Mouse (Mus musculus) lung, embryonic 14.5 days (tissue): ENCODE results near the gene Gm5089. TPM values are rescaled to one million over a fixed set of nuclear protein-coding genes. Genes with fewer than 3 reads are reported as not detected.

ENCODE experiments used
- ATAC-seq: fragments of 200-750 bp; cut with Nextera tagmentation; 2 replicates; pipeline ENCODE4 v1.8.0; 2017; ENCODE audit warnings: mild to moderate bottlenecking, moderate TSS enrichment, moderate library complexity; ENCODE audit not compliant: insufficient read depth
- DNase-seq: peaks from one replicate; pipeline ENCODE4 v3.0.0-alpha.2; 2015
- H3K27ac ChIP-seq: fragments of 300-500 bp; sonication (generic); 2 replicates; pipeline ENCODE4 v1.5.1; 2014; ENCODE audit warnings: low read depth, mild to moderate bottlenecking, moderate library complexity
- H3K27me3 ChIP-seq: fragments of 300-500 bp; sonication (generic); 2 replicates; pipeline ENCODE4 v1.6.1; 2014; ENCODE audit warnings: low read length, control low read depth; ENCODE audit not compliant: insufficient read depth
- H3K36me3 ChIP-seq: fragments of 300-500 bp; sonication (generic); 2 replicates; pipeline ENCODE4 v1.6.1; 2014; ENCODE audit warnings: control low read depth; ENCODE audit not compliant: insufficient read depth
- H3K4me1 ChIP-seq: fragments of 300-500 bp; sonication (generic); 2 replicates; pipeline ENCODE4 v1.6.1; 2014; ENCODE audit warnings: antibody characterized with exemption, control low read depth; ENCODE audit not compliant: insufficient read depth
- H3K4me2 ChIP-seq: fragments of 300-500 bp; sonication (generic); 2 replicates; pipeline ENCODE4 v1.6.1; 2014; ENCODE audit warnings: mild to moderate bottlenecking
- H3K4me3 ChIP-seq: fragments of 300-500 bp; sonication (generic); 2 replicates; pipeline ENCODE4 v1.5.1; 2014; ENCODE audit warnings: low read depth, low read length
- H3K9ac ChIP-seq: fragments of 300-500 bp; sonication (generic); 2 replicates; pipeline ENCODE4 v1.6.1; 2014
- H3K9me3 ChIP-seq: fragments of 300-500 bp; sonication (generic); 2 replicates; pipeline ENCODE4 v1.6.1; 2016; ENCODE audit warnings: low read depth, low read length, control low read depth
- CTCF ChIP-seq: IDR thresholded peaks from 2 replicates; pipeline ENCODE4 v1.5.1; 2016; ENCODE audit warnings: antibody characterized with exemption, low read depth
- WGBS: fragments of 180-500 bp; shearing (Covaris S2); extraction: QIAGEN DNeasy Blood & Tissue Kit; methylation state at CpG from one replicate; pipeline ENCODE4 v1.1.7; 2014; 5-methylcytosine and 5-hydroxymethylcytosine counted together
- polyA plus RNA-seq: library from polyadenylated mRNA; unstranded; fragments of >200 nt; fragmentation: Nextera tagmentation; extraction: Ambion mirVana; gene quantifications from 2 replicates; pipeline ENCODE4 v1.2.1, GENCODE M21; 2014

Gene Gm5089
- polyA plus RNA-seq, 1 experiment from 2014 or later: not detected

DNA sequence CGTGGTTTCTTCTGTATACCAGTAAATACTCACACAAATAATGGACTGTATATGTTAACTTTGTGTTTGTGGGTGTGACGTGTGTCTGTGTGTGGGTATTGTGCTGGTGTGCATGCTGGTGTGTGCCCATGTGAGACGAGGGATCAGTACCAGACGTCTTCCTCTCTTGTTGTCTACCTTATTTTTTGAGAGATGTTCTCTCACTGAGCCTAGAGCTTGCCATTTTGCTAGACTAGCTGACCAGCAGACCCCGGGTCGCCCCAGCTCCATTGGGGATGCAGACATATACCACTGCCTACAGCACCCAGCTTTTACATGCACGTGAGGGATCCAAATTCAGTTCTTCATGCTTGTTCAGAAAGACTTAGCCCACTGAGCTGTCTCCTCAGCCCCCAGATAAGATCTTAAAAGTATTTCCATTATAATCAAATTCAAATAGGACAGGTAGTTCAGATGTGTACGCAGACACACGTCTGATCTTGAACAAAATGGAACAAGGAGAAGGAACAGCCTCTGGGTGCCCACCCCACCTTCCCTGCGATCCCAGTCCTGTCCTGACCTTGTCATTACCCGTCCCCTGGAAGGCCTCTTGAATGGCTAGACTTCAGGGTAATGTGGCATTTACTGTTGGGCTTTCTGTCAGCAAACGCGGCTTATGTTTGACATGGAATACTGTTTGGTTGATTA lies 61.1 kb downstream of the Gm5089 start:
- no peaks in the 10 kb centered on the region for H3K36me3 ChIP-seq
- no peaks in the 10 kb centered on the region for H3K9me3 ChIP-seq
- no peak overlapping the region for H3K27ac ChIP-seq
- TF ChIP-seq CTCF: no peak
- H3K4me2 ChIP-seq: no peak overlapping the region
- H3K4me1 ChIP-seq: no peaks in the 10 kb centered on the region
- H3K4me3 ChIP-seq: no peak overlapping the region
- no peak overlapping the region for H3K9ac ChIP-seq
- H3K27me3 ChIP-seq: no peaks in the 10 kb centered on the region
- ATAC-seq (no peak), DNase-seq (no peak)
- WGBS: 82% methylated on average over 13 of the region's 13 CpGs

DNA sequence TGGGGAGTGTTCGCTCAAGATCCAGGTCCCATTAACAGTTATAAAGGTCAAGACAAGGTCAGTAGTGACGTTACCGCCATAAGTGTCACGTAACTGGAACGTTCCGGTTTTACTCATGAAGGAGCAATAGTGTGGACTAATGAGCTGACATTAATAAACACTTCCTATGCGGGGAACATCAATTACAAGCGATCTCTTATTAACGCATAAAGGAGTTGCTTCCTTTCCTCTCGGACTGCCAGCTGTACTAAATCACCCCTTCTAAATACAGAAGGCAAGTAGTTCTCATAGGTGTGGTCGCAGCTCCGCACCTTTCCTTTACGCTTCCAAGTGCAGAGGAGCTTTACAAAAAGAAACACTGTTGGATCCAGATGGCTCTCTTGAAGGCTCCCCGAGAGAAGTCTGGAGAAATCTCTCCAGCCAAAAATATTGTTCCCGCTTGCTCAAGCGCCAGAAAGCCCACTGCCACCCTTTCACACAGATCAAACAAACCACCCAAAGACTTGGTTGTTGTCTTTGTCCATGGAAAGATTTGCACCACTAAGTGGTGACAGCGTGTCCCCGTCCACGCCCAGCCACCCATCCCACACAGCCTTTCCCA lies 62.4 kb downstream of the Gm5089 start:
- peaks cover 5% of the 10 kb centered on the region; the same call in 1 of the 2 replicates for H3K27me3 ChIP-seq
- TF ChIP-seq CTCF: no peak

DNA sequence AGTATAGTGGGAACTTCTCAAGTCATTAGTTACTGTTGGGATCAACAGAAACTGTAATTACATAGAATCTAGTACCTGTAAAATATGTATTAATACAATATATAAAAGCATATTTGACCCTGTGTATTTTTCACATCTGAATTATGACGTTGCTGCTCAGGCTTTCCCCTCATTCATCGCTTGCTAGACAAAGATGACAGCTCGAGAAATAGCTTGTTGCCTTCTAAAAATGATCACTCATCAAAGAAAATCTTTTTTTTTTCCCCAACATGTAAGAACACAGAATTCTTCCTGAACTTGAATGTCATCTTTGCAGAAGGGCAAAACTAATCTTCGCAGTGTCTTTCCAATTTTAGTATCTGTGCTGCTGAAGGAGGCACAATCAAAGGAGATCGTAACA lies 63.1 kb downstream of the Gm5089 start:
- Histone ChIP-seq H3K4me3 (no peak overlapping the region), H3K27me3 (peaks cover 5% of the 10 kb centered on the region; the same call in 1 of the 2 replicates), H3K27ac (no peak overlapping the region), H3K9ac (no peak overlapping the region), H3K9me3 (no peaks in the 10 kb centered on the region), H3K4me1 (no peaks in the 10 kb centered on the region), H3K4me2 (no peak overlapping the region), H3K36me3 (no peaks in the 10 kb centered on the region)
- ATAC-seq (no peak), DNase-seq (no peak)
- WGBS: 70% methylated on average over 5 of the region's 5 CpGs
- no peak for TF ChIP-seq CTCF

More for the DNA sequence above, 62.4 kb downstream of the Gm5089 start:
- Histone ChIP-seq H3K4me1 (no peaks in the 10 kb centered on the region), H3K9ac (no peak overlapping the region), H3K4me3 (no peak overlapping the region), H3K4me2 (no peak overlapping the region), H3K36me3 (no peaks in the 10 kb centered on the region), H3K9me3 (no peaks in the 10 kb centered on the region), H3K27ac (no peak overlapping the region)
- 49% methylated on average over 19 of the region's 19 CpGs for WGBS
- no peak for DNase-seq
- no peak for ATAC-seq

DNA sequence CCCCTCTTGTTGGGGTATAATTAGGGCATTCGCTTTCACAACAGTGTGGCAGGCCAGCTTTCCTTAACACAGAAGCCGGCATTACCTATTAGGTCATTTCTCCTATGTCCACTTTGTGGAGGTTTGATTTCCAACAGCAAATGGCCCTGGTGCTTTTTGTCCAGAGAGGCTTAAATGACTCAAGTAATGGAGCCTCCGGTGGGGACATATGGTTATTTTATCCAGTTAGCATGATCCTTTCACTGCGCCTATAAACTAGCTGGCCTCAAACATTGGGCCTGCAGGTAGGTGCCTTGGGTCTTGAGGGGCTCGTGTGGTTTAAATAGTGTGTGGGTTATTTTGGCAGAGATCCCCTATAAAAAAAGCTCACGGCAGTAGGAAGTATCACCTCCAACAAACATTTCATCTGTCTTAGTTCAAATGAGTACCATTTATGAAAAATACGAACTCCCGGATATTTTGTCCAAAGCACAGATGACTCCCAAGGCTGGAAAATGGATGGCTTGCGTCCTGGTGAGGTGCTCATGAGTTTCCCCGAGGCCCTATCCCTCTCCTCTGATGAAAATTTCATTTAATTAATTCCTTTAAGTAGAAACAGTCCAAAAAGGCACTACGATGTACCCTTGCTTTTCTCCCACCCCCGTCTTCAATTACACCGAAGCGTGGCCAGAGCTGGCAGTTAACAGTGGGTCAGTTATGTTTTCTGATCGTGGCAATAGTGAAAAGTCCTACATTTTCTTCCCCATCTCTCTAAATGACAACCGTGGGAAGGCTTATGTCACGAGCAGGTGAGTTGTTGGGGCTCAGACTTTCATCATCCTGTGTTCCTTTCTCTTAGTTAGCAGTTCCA lies 64.4 kb downstream of the Gm5089 start:
- Histone ChIP-seq H3K4me2 (no peak overlapping the region), H3K27ac (no peak overlapping the region), H3K9ac (no peak overlapping the region), H3K4me3 (no peak overlapping the region), H3K27me3 (peaks cover 5% of the 10 kb centered on the region; the same call in 1 of the 2 replicates), H3K4me1 (no peaks in the 10 kb centered on the region), H3K36me3 (no peaks in the 10 kb centered on the region), H3K9me3 (no peaks in the 10 kb centered on the region)
- ATAC-seq (no peak), DNase-seq (no peak)
- 88% methylated on average over 17 of the region's 17 CpGs for WGBS
- TF ChIP-seq CTCF: no peak

DNA sequence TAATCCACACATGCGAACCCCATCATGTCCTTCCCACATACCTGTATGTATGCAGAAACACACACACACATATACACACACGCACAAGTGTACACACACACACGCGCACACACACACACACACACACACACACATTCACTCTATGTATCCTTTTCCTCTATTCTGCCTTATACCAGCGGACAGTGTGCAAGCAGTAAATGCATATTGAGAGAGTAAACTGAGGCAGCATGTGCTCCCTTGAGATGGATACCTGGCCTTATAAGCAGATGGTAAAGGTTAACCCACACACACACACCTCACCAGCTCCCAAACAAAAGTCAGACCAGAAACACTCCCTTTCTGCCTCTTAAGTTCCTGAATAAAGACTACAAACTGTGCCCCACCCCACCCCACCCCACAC lies 65.2 kb downstream of the Gm5089 start:
- Histone ChIP-seq H3K4me2 (no peak overlapping the region), H3K36me3 (no peaks in the 10 kb centered on the region), H3K4me1 (no peaks in the 10 kb centered on the region), H3K9ac (no peak overlapping the region), H3K4me3 (no peak overlapping the region), H3K9me3 (no peaks in the 10 kb centered on the region), H3K27ac (no peak overlapping the region), H3K27me3 (peaks cover 5% of the 10 kb centered on the region; the same call in 1 of the 2 replicates)
- WGBS: 91% methylated on average over 5 of the region's 5 CpGs
- DNase-seq (no peak), ATAC-seq (no peak)
- no peak for TF ChIP-seq CTCF

DNA sequence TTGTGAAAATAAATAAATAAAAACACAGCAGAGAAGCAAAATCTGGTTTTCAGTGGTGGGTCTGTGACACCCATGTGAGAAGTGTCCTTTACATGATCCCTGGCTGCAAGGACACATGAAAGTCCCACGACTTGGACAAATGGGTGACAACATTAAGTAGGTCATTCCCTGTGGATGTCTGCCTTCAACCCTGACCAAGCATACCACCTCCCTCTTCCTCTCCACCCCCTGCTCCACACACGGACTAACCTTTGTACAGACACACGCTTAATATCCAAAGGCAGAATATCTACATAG lies 65.7 kb downstream of the Gm5089 start:
- no peak for DNase-seq

More for the DNA sequence above, 65.7 kb downstream of the Gm5089 start:
- Histone ChIP-seq H3K9me3 (no peaks in the 10 kb centered on the region), H3K36me3 (no peaks in the 10 kb centered on the region), H3K4me2 (no peak overlapping the region), H3K4me1 (no peaks in the 10 kb centered on the region), H3K27ac (no peak overlapping the region), H3K4me3 (no peak overlapping the region), H3K9ac (no peak overlapping the region), H3K27me3 (peaks cover 5% of the 10 kb centered on the region; the same call in 1 of the 2 replicates)
- WGBS: 66% methylated on average over 3 of the region's 3 CpGs
- ATAC-seq: no peak
- TF ChIP-seq CTCF: no peak

Other genes starting within 250 kb of the Gm5089 start
- gene Zic5, start 14.6 kb upstream of the Gm5089 start, polyA plus RNA-seq: not detected in 2 replicates
- not detected in 2 replicates for gene Zic2, start 24.3 kb upstream of the Gm5089 start, polyA plus RNA-seq
- not detected in 2 replicates for gene Gm10837, start 39.5 kb upstream of the Gm5089 start, polyA plus RNA-seq
- gene Pcca, start 83.2 kb upstream of the Gm5089 start, polyA plus RNA-seq: 23.0 and 23.8 TPM in 2 replicates